Mouse (Mus musculus) neural tube, embryonic 13.5 days (tissue): ENCODE measurements around the gene Duox1. TPM values are rescaled to one million over a fixed set of nuclear protein-coding genes. Genes with fewer than 3 reads are reported as not detected.

Experiments used
- ATAC-seq: fragments of 200-750 bp; cut with Nextera tagmentation; 2 replicates; pipeline ENCODE4 v1.8.0; 2017; ENCODE audit warnings: low read depth, mild to moderate bottlenecking, moderate TSS enrichment, moderate library complexity
- H3K27ac ChIP-seq: fragments of 300-500 bp; sonication (generic); replicated peaks from 2 replicates; pipeline ENCODE4 v1.5.1; 2015; ENCODE audit warnings: moderate library complexity, mild to moderate bottlenecking, inconsistent platforms
- H3K27me3 ChIP-seq: fragments of 300-500 bp; sonication (generic); 2 replicates; pipeline ENCODE4 v1.6.1; 2015; ENCODE audit warnings: mild to moderate bottlenecking, inconsistent platforms
- H3K36me3 ChIP-seq: fragments of 300-500 bp; sonication (generic); 2 replicates; pipeline ENCODE4 v1.6.1; 2015; ENCODE audit warnings: mild to moderate bottlenecking, inconsistent platforms
- H3K4me1 ChIP-seq: fragments of 300-500 bp; sonication (generic); replicated peaks from 2 replicates; pipeline ENCODE4 v1.6.1; 2015; ENCODE audit warnings: inconsistent platforms
- H3K4me2 ChIP-seq: fragments of 300-500 bp; sonication (generic); 2 replicates; pipeline ENCODE4 v1.6.1; 2015; ENCODE audit warnings: inconsistent platforms, mild to moderate bottlenecking, moderate library complexity
- H3K4me3 ChIP-seq: fragments of 300-500 bp; sonication (generic); 2 replicates; pipeline ENCODE4 v1.5.1; 2015; ENCODE audit warnings: mild to moderate bottlenecking, inconsistent platforms
- H3K9ac ChIP-seq: fragments of 300-500 bp; sonication (generic); 2 replicates; pipeline ENCODE4 v1.6.1; 2015; ENCODE audit warnings: moderate library complexity, mild to moderate bottlenecking, inconsistent platforms
- H3K9me3 ChIP-seq: fragments of 300-500 bp; sonication (generic); 2 replicates; pipeline ENCODE4 v1.6.1; 2016; ENCODE audit warnings: inconsistent platforms
- WGBS: fragments of 180-500 bp; shearing (Covaris S2); methylation state at CpG from one replicate; pipeline ENCODE4 v1.1.7; 2015; 5-methylcytosine and 5-hydroxymethylcytosine counted together
- polyA plus RNA-seq: library from polyadenylated mRNA; unstranded; fragments of >200 nt; fragmentation: Nextera tagmentation; extraction: Ambion mirVana; gene quantifications from 2 replicates; pipeline ENCODE4 v1.2.1, GENCODE M21; 2015

The Duox1 gene
- polyA plus RNA-seq, 1 experiment from 2014 or later, result 0.13 TPM

DNA sequence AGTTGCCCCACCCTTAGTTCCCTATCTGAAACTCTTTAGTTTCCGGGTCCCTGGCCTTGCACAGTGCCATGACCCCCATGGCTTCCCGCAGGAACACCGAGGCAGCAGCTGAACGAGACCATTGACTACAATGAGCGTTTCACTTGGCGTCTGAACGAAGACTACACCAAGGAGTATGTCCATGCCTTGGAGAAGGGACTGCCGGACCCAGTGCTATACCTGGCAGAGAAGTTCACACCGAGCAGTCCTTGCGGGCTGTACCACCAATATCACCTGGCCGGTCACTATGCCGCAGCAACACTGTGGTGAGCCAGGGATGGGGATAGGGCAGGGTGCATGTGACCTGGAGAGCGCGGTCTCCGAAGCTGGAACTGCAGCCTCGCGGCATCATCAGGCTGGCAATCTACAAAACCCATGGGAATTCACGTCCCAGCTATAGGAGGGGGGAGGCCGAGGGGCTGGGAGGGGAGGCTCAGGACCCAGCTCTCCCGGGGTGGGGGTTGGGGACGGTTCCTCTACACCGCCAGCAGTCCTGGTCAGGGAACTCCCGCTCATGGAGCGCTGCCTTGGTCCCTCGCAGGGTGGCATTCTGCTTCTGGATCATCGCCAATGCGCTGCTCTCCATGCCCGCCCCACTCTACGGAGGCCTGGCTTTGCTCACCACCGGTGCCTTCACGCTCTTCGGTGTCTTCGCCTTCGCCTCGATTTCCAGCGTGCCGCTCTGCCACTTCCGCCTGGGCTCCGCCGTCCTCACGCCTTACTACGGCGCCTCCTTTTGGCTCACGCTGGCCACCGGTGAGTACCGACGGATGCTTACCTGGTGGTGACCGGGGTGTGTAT, 14.2 kb upstream of the Duox1 start:
- WGBS, result 1% methylated on average over 48 of the region's 48 CpGs
- ATAC-seq, result peak; percentile 54
- Histone ChIP-seq H3K9ac (peak overlapping the region; percentile 66), H3K4me1 (peaks cover 40% of the 10 kb centered on the region), H3K4me2 (peak overlapping the region; percentile 77), H3K9me3 (no peaks in the 10 kb centered on the region), H3K4me3 (peak overlapping the region; percentile 44), H3K36me3 (no peaks in the 10 kb centered on the region), H3K27me3 (peaks cover 99% of the 10 kb centered on the region), H3K27ac (no peak overlapping the region)

DNA sequence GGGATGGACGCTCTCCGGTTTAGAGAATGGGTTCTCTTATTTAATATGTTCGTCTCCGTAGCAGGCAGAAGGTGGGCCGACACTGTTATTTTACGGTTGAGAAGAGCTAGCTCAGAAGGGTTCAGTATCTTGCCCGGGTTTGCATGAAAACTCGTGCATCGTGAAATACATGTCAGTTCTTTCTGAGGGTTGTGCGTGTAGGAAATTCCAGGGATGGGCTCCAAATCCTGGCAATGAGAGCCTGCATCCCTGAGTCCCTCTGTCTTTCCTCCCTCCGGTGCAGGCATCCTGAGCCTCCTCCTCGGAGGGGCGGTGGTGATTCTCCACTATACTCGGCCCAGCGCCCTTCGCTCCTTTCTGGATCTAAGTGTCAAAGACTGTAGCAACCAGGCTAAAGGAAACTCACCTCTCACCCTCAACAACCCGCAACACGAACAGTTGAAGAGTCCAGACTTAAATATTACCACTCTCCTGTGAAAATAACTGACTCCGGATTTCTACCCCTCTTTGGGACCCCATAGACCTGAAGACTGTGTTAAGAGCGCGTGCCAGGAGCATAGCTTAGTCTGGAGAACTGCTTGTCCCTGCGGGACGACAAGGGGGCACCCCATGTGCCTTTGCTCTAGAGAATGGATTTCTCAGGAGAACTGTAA, 13.4 kb upstream of the Duox1 start:
- H3K4me2 ChIP-seq, result peak overlapping the region; percentile 77
- H3K9ac ChIP-seq, result peak overlapping the region; percentile 66
- no peaks in the 10 kb centered on the region for H3K9me3 ChIP-seq
- 6% methylated on average over 23 of the region's 23 CpGs for WGBS
- H3K36me3 ChIP-seq, result no peaks in the 10 kb centered on the region
- H3K4me1 ChIP-seq, result peaks cover 40% of the 10 kb centered on the region
- H3K27me3 ChIP-seq, result peaks cover 99% of the 10 kb centered on the region
- ATAC-seq, result no peak
- no peak overlapping the region for H3K27ac ChIP-seq
- H3K4me3 ChIP-seq, result peak overlapping the region; percentile 44

DNA sequence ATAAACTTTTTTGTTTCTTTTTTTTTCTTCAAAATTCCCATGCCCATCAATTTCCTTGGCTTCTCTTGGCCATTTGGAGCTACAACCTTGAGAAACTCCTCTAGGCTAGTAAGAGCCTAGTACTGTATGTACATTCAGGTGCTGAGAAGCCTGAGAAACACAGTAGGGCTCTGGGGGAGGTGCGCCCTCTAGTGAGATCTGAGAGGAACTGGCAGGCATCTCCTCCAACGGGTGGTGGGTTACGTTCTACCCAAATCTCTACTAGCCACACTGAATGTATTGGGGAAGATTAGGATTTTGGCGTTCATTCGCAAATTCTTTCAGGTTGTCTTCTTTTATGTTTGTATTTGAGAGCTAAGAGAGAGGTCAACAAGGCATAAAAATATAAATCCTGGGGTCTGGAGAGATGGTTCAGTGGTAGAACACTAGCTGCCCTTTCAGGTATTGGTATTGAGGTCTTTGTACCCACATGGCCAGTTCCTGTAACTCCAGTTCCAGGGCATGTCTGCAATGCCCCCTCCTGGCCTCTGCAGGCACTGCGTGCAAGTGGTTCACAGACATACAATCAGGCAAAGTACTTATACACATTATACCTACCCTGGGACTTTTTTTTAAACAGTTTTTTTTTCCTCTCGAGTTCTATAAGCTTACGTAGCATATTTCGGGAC, 12.8 kb upstream of the Duox1 start:
- Histone ChIP-seq H3K9ac (no peak overlapping the region), H3K27ac (no peak overlapping the region), H3K36me3 (no peaks in the 10 kb centered on the region), H3K4me1 (peaks cover 34% of the 10 kb centered on the region), H3K9me3 (no peaks in the 10 kb centered on the region), H3K4me3 (peak overlapping the region; percentile 44; the same call in 1 of the 2 replicates), H3K4me2 (peak overlapping the region; percentile 77; the same call in 1 of the 2 replicates), H3K27me3 (peaks cover 99% of the 10 kb centered on the region)
- no peak for ATAC-seq
- 15% methylated on average over 9 of the region's 9 CpGs for WGBS

DNA sequence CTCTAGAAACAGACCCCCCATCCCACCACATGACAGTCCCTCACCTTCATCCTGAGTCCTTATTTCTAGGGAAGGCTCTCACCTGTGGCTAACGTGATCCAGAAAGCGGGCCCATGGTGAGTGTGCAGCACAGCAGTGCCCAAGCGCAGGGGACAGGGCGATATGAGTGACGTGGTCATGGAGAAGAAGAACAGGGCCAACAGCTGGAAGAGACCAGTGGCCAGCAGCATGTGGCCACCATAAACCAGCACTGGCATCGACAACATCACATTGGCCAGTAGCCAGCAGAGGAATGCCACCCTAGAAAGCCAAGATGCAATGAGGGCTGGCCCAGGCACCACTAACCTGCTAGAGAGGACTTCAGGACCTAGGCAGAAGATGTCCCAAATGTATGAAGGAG, 10.9 kb upstream of the Duox1 start:
- Histone ChIP-seq H3K4me2 (no peak overlapping the region), H3K9me3 (no peaks in the 10 kb centered on the region)
- 85% methylated on average over 6 of the region's 6 CpGs for WGBS

DNA sequence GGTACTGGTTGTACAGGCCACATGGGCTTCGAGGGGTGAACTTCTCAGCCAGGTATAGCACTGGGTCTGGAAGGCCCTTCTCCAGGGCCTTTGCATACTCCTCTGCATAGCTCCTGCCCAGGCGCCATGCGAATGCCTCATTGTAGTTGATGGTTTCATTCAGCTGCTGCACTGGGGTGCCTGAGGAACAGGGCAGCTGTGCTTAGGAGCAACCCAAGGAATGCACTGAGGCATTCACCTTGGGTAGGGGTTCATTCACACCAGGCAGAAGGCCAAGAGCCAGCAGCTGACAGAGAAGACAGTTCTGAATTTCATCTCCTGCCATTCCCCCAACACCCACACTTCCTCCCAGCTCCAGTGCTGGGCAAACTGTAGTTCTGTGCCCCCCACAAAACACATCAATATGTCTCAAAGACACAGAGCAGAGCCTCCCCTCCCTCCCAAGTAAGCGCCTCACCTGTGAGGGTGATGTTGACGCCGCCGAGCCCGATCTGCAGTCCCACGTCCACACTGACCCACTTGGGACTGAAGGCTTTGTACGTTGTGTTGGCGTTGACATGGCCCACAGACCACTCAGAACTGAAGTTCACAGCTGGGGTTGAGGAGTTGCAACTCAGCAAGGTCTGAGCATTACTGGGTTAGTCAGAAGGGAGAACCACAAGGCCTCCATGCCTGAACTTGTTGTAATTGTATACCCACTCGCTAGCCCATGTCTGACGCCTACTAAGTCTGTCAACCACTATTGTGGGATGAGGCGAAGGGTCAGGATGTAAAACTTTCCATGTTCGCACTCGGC, 10.2 kb upstream of the Duox1 start:
- no peak overlapping the region for H3K27ac ChIP-seq
- 88% methylated on average over 16 of the region's 16 CpGs for WGBS
- no peak overlapping the region for H3K4me3 ChIP-seq
- H3K4me1 ChIP-seq, result peaks cover 17% of the 10 kb centered on the region
- no peak for ATAC-seq
- no peaks in the 10 kb centered on the region for H3K36me3 ChIP-seq
- no peak overlapping the region for H3K9ac ChIP-seq
- no peak overlapping the region for H3K4me2 ChIP-seq
- peaks cover 84% of the 10 kb centered on the region for H3K27me3 ChIP-seq
- H3K9me3 ChIP-seq, result no peaks in the 10 kb centered on the region

More for the DNA sequence above, 10.9 kb upstream of the Duox1 start:
- Histone ChIP-seq H3K27ac (no peak overlapping the region), H3K9ac (no peak overlapping the region), H3K4me1 (peaks cover 17% of the 10 kb centered on the region), H3K36me3 (no peaks in the 10 kb centered on the region), H3K27me3 (peaks cover 90% of the 10 kb centered on the region), H3K4me3 (no peak overlapping the region)
- ATAC-seq, result no peak

DNA sequence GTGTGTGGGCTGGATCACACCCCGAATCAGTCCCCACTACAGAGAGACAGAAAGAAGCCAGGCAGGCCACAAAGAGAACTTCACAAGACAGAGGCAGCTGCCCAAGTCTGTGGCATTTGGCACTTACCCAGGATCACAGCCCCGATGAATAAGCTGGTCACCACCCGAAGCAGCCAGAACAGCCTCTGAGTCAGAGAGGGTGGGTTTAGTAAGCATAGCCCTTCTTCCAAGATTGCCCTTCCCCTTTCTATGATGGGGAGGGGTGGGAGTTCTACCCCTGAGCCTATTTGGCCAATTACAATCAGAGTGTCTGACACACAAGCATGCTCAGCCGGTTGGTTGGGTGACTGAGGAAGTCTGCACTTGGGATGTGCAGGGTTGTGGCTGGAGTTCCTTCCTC, 9.3 kb upstream of the Duox1 start:
- 50% methylated on average over 4 of the region's 4 CpGs for WGBS

DNA sequence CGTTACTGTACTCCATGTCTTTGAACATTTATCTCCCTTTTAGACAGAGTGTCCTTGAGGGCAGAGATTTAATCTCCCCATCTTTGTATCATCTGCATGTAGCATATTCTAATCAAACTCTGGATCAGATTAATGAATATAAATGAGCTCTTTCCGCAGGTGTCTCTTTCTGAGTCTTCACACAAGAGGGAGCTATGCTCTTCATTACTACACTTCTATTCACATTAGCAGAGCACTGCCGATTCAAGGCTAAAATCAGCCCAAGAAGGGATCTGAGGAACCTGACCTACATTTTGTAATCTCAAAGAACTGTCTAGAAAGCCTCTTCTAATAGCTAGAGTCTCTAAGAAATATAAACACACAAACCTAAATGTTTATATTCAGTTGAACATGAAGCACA, 5.8 kb upstream of the Duox1 start:
- no peak overlapping the region for H3K27ac ChIP-seq
- H3K36me3 ChIP-seq, result no peaks in the 10 kb centered on the region
- ATAC-seq, result no peak
- 48% methylated on average over 3 of the region's 3 CpGs for WGBS
- peaks cover 83% of the 10 kb centered on the region for H3K27me3 ChIP-seq
- H3K9me3 ChIP-seq, result no peaks in the 10 kb centered on the region
- H3K9ac ChIP-seq, result no peak overlapping the region
- H3K4me3 ChIP-seq, result no peak overlapping the region
- H3K4me1 ChIP-seq, result peaks cover 11% of the 10 kb centered on the region
- no peak overlapping the region for H3K4me2 ChIP-seq

More for the DNA sequence above, 9.3 kb upstream of the Duox1 start:
- peaks cover 83% of the 10 kb centered on the region for H3K27me3 ChIP-seq
- no peak for ATAC-seq
- H3K4me1 ChIP-seq, result peaks cover 12% of the 10 kb centered on the region
- H3K27ac ChIP-seq, result no peak overlapping the region
- no peaks in the 10 kb centered on the region for H3K9me3 ChIP-seq
- H3K9ac ChIP-seq, result no peak overlapping the region
- H3K4me3 ChIP-seq, result no peak overlapping the region
- no peak overlapping the region for H3K4me2 ChIP-seq
- H3K36me3 ChIP-seq, result no peaks in the 10 kb centered on the region

DNA sequence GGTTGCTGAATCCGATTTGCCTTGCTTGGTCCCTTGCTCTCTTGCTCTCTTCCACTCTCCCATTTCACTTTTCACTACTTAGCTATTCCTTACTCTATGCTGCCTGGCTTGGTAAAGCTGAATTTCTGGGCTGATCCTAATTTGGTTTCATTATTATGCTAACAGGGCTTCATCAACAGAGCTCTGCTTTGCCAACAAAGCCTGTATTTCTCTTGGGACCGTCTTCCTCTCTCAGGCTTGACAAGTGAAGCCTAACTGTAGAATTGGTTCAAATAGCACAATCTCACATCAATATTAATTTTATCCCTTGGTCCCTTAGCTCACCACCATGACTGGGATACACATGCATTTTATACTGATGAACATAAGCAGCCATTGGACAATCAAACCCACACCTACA, 3.9 kb upstream of the Duox1 start:
- Histone ChIP-seq H3K27me3 (peaks cover 78% of the 10 kb centered on the region), H3K4me2 (no peak overlapping the region), H3K4me1 (peaks cover 11% of the 10 kb centered on the region), H3K36me3 (no peaks in the 10 kb centered on the region), H3K4me3 (no peak overlapping the region), H3K27ac (no peak overlapping the region), H3K9ac (no peak overlapping the region), H3K9me3 (no peaks in the 10 kb centered on the region)
- ATAC-seq, result no peak
- 44% methylated on average over 2 of the region's 2 CpGs for WGBS

DNA sequence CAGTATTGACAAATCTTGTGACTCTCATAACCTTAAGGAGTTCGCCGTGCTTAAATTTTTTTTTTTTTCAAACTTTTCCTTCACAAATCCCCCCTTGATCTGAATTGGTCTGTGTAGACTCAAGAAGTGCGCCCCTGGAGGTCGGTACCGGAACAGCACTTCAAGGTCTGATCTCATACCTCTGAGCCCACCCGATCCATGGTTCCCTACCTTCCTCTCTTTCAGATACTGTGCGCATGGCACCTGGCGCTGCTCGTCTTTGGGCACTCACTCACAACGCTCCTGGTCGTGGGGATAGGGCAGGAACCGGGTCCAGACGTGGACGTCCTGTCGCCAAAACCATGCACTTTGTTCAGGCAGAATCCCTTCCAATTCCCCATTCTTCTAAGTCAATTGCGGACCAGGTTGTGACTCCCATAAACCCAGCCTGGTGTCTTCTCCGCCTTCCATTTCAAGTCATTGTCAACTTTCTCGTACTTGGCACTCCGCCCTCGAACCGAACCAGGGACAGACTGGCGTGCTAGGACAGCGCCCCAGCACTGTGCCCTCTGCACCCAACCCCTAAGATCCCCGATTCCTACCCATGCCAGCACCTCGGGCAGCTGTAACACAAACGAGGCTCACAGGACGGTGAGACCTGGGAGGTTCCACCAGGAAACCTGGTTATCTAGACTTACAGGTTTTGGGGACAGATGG, 2.6 kb upstream of the Duox1 start:
- H3K27me3 ChIP-seq, result peaks cover 65% of the 10 kb centered on the region
- ATAC-seq, result peak; percentile 59; the same call in 1 of the 2 replicates

DNA sequence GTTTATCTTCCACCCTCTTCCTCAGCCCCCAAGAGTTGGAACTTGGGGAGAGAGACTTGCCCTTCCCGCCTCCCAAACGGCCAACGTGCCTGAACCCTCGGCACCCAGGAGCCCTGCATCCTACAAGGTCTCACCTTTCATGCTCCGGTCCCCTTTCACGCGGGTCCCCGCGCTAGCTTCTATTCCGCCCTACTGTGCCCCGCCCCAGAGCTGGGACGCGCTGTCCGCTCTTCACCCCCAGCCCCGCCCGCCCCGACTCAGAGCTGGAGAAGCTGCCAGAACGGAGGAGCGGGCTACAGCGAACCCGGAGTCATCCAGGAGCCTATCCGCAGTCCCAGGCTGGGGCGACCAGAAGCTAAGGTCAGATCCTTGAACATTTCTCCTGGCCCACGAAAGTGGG, 1.9 kb upstream of the Duox1 start, which contains the start of gene Duoxa1:
Gene Duoxa1, minus strand, starts transcription at position 195 of the 400 bp plus-strand sequence.
- 6% methylated on average over 24 of the region's 24 CpGs for WGBS

More for the DNA sequence above, 2.6 kb upstream of the Duox1 start:
- peak overlapping the region; percentile 14; the same call in 1 of the 2 replicates for H3K4me3 ChIP-seq
- H3K4me1 ChIP-seq, result peaks cover 11% of the 10 kb centered on the region
- H3K9me3 ChIP-seq, result no peaks in the 10 kb centered on the region
- no peak overlapping the region for H3K27ac ChIP-seq
- H3K9ac ChIP-seq, result no peak overlapping the region
- H3K4me2 ChIP-seq, result peak overlapping the region; percentile 40
- 4% methylated on average over 27 of the region's 27 CpGs for WGBS
- H3K36me3 ChIP-seq, result no peaks in the 10 kb centered on the region

DNA sequence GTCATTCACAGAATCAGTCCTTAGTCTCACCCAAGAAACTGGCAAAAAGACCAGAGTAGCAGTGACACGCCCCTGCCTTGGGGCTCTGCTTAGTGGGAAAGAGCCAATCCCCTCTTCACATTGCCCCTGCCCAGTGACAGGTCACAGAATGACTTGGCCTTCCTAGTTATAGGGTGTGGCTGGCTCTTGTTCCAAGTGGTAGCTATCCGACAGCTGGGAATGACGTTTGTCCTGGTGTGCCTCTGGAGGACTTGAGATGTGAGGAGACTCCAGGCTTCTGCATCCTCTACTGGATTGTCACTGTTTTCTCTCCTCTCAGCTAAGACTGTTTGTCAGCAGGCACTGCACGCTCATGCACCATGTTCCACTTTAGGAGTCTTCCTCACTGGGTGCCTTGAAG, 1.9 kb downstream of the Duox1 start:
- no peak overlapping the region for H3K4me2 ChIP-seq
- no peak overlapping the region for H3K4me3 ChIP-seq
- peaks cover 11% of the 10 kb centered on the region for H3K4me1 ChIP-seq
- ATAC-seq, result no peak
- H3K27ac ChIP-seq, result no peak overlapping the region
- no peaks in the 10 kb centered on the region for H3K36me3 ChIP-seq
- H3K27me3 ChIP-seq, result peaks cover 36% of the 10 kb centered on the region
- H3K9ac ChIP-seq, result no peak overlapping the region
- WGBS, result 75% methylated on average over 4 of the region's 4 CpGs
- no peaks in the 10 kb centered on the region for H3K9me3 ChIP-seq

More for the DNA sequence above, 1.9 kb upstream of the Duox1 start, which contains the start of gene Duoxa1:
- Histone ChIP-seq H3K4me1 (peaks cover 11% of the 10 kb centered on the region), H3K27me3 (peaks cover 60% of the 10 kb centered on the region), H3K9me3 (no peaks in the 10 kb centered on the region), H3K4me3 (peak within 1 kb of the TSS; percentile 14), H3K36me3 (no peaks in the 10 kb centered on the region), H3K9ac (peak within 1 kb of the TSS; percentile 31; the same call in 1 of the 2 replicates), H3K4me2 (peak within 1 kb of the TSS; percentile 40), H3K27ac (no peak within 1 kb of the TSS)
- ATAC-seq, result peak; percentile 28; the same call in 1 of the 2 replicates
